Mouse (Mus musculus): ENCODE measurements around the gene Sprr2f. TPM values are rescaled to one million over a fixed set of nuclear protein-coding genes. Genes with fewer than 3 reads are reported as not detected.

The Sprr2f gene
- not detected in 2 replicates for polyA plus RNA-seq (2011; ENCODE audit: insufficient read depth, insufficient read length, low replicate concordance, missing spikeins)

GRCm38 (mm10) chr3:92364887-92365286 lies at the start of gene Sprr2f:
Sprr2f (plus strand) TSS chr3:92365187.
- H3K4me3 ChIP-seq (replicated peaks; ENCODE audit: control insufficient read depth, low read depth, low read length) = no peak within 1 kb of the TSS
- no peak for TF ChIP-seq POLR2A (IDR thresholded peaks at IDR 0.05; ENCODE audit: borderline replicate concordance, control insufficient read depth, low read depth, low read length)
- H3K27ac ChIP-seq (ENCODE audit: control insufficient read depth, insufficient read depth, low read depth, low read length, poor library complexity) = no peak within 1 kb of the TSS
- H3K4me1 ChIP-seq (ENCODE audit: control insufficient read depth, insufficient read depth, low read length) = no peaks in the 10 kb centered on the region
- WGBS = 55% methylated on average over 3 of the region's 3 CpGs

GRCm38 (mm10) chr3:92316320-92316719 lies 48.7 kb upstream of the Sprr2f start, which contains the start of gene Sprr2b:
Sprr2b (plus strand) TSS chr3:92316620.
- Histone ChIP-seq H3K4me3 (replicated peaks; ENCODE audit: control insufficient read depth, low read depth, low read length) (no peak within 1 kb of the TSS), H3K4me1 (ENCODE audit: control insufficient read depth, insufficient read depth, low read length) (no peaks in the 10 kb centered on the region), H3K27ac (ENCODE audit: control insufficient read depth, insufficient read depth, low read depth, low read length, poor library complexity) (no peak within 1 kb of the TSS)
- WGBS = 64% methylated on average over 2 of the region's 2 CpGs
- TF ChIP-seq CTCF (IDR thresholded peaks at IDR 0.05; ENCODE audit: control insufficient read depth, insufficient read depth, low read length) (no peak), POLR2A (IDR thresholded peaks at IDR 0.05; ENCODE audit: borderline replicate concordance, control insufficient read depth, low read depth, low read length) (no peak)

DNA sequence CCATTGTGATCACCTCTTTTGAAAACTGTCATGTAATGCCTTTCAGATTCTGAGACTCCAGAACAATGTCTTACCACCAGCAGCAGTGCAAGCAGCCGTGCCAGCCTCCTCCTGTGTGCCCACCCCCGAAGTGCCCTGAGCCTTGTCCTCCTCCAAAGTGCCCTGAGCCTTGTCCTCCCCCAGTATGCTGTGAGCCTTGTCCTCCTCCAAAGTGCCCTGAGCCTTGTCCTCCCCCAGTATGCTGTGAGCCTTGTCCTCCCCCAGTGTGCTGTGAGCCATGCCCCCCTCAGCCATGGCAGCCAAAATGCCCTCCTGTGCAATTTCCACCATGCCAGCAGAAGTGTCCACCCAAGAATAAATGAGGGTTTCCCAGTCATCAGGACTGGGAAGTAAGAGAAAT lies 47.6 kb upstream of the Sprr2f start:
- H3K4me1 ChIP-seq (ENCODE audit: control insufficient read depth, insufficient read depth, low read length) = no peaks in the 10 kb centered on the region
- H3K4me3 ChIP-seq (replicated peaks; ENCODE audit: control insufficient read depth, low read depth, low read length) = no peak overlapping the region
- no peak for TF ChIP-seq POLR2A (IDR thresholded peaks at IDR 0.05; ENCODE audit: borderline replicate concordance, control insufficient read depth, low read depth, low read length)
- TF ChIP-seq CTCF (IDR thresholded peaks at IDR 0.05; ENCODE audit: control insufficient read depth, insufficient read depth, low read length) = no peak
- 84% methylated on average over 2 of the region's 2 CpGs for WGBS
- no peak overlapping the region for H3K27ac ChIP-seq (ENCODE audit: control insufficient read depth, insufficient read depth, low read depth, low read length, poor library complexity)

- TF ChIP-seq CTCF (IDR thresholded peaks at IDR 0.05; ENCODE audit: control insufficient read depth, insufficient read depth, low read length) (no peak), POLR2A (IDR thresholded peaks at IDR 0.05; ENCODE audit: borderline replicate concordance, control insufficient read depth, low read depth, low read length) (no peak)
- H3K4me1 ChIP-seq (ENCODE audit: control insufficient read depth, insufficient read depth, low read length) = no peaks in the 10 kb centered on the region
- no peak overlapping the region for H3K4me3 ChIP-seq (replicated peaks; ENCODE audit: control insufficient read depth, low read depth, low read length)
- no peak overlapping the region for H3K27ac ChIP-seq (ENCODE audit: control insufficient read depth, insufficient read depth, low read depth, low read length, poor library complexity)
- WGBS = 68% methylated on average over 1 of the region's 1 CpGs
Measured at GRCm38 (mm10) chr3:92336278-92336677, 28.7 kb upstream of the Sprr2f start.

DNA sequence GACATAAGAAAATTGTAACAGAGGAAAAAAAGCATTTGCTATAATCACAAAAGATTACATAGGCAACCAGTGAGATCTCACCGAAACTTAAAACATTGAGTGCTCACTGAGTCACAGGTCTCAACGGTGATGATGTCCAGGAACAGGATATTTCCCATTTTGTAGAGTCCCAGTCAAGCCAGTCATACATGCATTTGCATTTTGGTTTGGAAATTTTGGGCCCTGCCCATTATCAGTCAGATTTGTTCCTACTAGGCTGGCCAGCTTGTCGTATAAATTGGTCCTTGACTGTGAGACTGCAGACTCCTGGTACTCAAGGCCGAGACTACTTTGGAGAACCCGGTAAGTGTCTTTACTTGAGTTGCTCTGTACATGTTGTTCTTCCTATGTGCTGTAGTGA lies 26.1 kb upstream of the Sprr2f start, which contains the start of gene Sprr2d:
TSS of gene Sprr2d (plus strand) at position 301 of the 400 bp plus-strand sequence.
- TF ChIP-seq POLR2A (IDR thresholded peaks at IDR 0.05; ENCODE audit: borderline replicate concordance, control insufficient read depth, low read depth, low read length) (no peak), CTCF (IDR thresholded peaks at IDR 0.05; ENCODE audit: control insufficient read depth, insufficient read depth, low read length) (no peak)
- WGBS = 85% methylated on average over 5 of the region's 5 CpGs
- no peak within 1 kb of the TSS for H3K27ac ChIP-seq (ENCODE audit: control insufficient read depth, insufficient read depth, low read depth, low read length, poor library complexity)
- H3K4me1 ChIP-seq (ENCODE audit: control insufficient read depth, insufficient read depth, low read length) = no peaks in the 10 kb centered on the region
- H3K4me3 ChIP-seq (replicated peaks; ENCODE audit: control insufficient read depth, low read depth, low read length) = no peak within 1 kb of the TSS

- H3K4me1 ChIP-seq (ENCODE audit: control insufficient read depth, insufficient read depth, low read length) = no peaks in the 10 kb centered on the region
- WGBS = 65% methylated on average over 2 of the region's 2 CpGs
- no peak for TF ChIP-seq CTCF (IDR thresholded peaks at IDR 0.05; ENCODE audit: control insufficient read depth, insufficient read depth, low read length)
- no peak for TF ChIP-seq POLR2A (IDR thresholded peaks at IDR 0.05; ENCODE audit: borderline replicate concordance, control insufficient read depth, low read depth, low read length)
- H3K27ac ChIP-seq (ENCODE audit: control insufficient read depth, insufficient read depth, low read depth, low read length, poor library complexity) = no peak within 1 kb of the TSS
- no peak within 1 kb of the TSS for H3K4me3 ChIP-seq (replicated peaks; ENCODE audit: control insufficient read depth, low read depth, low read length)
Measured at GRCm38 (mm10) chr3:92351843-92352242, 13.1 kb upstream of the Sprr2f start, which contains the start of gene Sprr2e. Sprr2e (plus strand) TSS chr3:92352143.

GRCm38 (mm10) chr3:92361619-92362018 lies 3.4 kb upstream of the Sprr2f start:
- H3K4me1 ChIP-seq (ENCODE audit: control insufficient read depth, insufficient read depth, low read length) = no peaks in the 10 kb centered on the region
- no peak overlapping the region for H3K4me3 ChIP-seq (replicated peaks; ENCODE audit: control insufficient read depth, low read depth, low read length)
- H3K27ac ChIP-seq (ENCODE audit: control insufficient read depth, insufficient read depth, low read depth, low read length, poor library complexity) = no peak overlapping the region
- no peak for TF ChIP-seq CTCF (IDR thresholded peaks at IDR 0.05; ENCODE audit: control insufficient read depth, insufficient read depth, low read length)

- 43% methylated on average over 2 of the region's 2 CpGs for WGBS
- no peak for TF ChIP-seq POLR2A (IDR thresholded peaks at IDR 0.05; ENCODE audit: borderline replicate concordance, control insufficient read depth, low read depth, low read length)
- no peak for TF ChIP-seq CTCF (IDR thresholded peaks at IDR 0.05; ENCODE audit: control insufficient read depth, insufficient read depth, low read length)
- Histone ChIP-seq H3K4me3 (replicated peaks; ENCODE audit: control insufficient read depth, low read depth, low read length) (no peak overlapping the region), H3K4me1 (ENCODE audit: control insufficient read depth, insufficient read depth, low read length) (no peaks in the 10 kb centered on the region), H3K27ac (ENCODE audit: control insufficient read depth, insufficient read depth, low read depth, low read length, poor library complexity) (no peak overlapping the region)
Measured at GRCm38 (mm10) chr3:92373613-92374012, 8.6 kb downstream of the Sprr2f start.

- 65% methylated on average over 1 of the region's 1 CpGs for WGBS
- Histone ChIP-seq H3K27ac (ENCODE audit: control insufficient read depth, insufficient read depth, low read depth, low read length, poor library complexity) (no peak within 1 kb of the TSS), H3K4me1 (ENCODE audit: control insufficient read depth, insufficient read depth, low read length) (no peaks in the 10 kb centered on the region), H3K4me3 (replicated peaks; ENCODE audit: control insufficient read depth, low read depth, low read length) (no peak within 1 kb of the TSS)
- no peak for TF ChIP-seq CTCF (IDR thresholded peaks at IDR 0.05; ENCODE audit: control insufficient read depth, insufficient read depth, low read length)
- no peak for TF ChIP-seq POLR2A (IDR thresholded peaks at IDR 0.05; ENCODE audit: borderline replicate concordance, control insufficient read depth, low read depth, low read length)
Measured at GRCm38 (mm10) chr3:92385385-92385784, 20.4 kb downstream of the Sprr2f start, which contains the start of gene Sprr2h. Sprr2h (plus strand) TSS chr3:92385685.
